Mouse (Mus musculus) heart, postnatal 0 days (tissue): ENCODE measurements around the gene Hoxd4. TPM values are rescaled to one million over a fixed set of nuclear protein-coding genes. Genes with fewer than 3 reads are reported as not detected.

ENCODE experiments used
- ATAC-seq: fragments of 200-750 bp; cut with Nextera tagmentation; 2 replicates; pipeline ENCODE4 v1.8.0; 2017; ENCODE audit warnings: low read depth, moderate number of reproducible peaks, moderate library complexity; ENCODE audit not compliant: insufficient read depth
- DNase-seq: peaks from one replicate; pipeline ENCODE4 v3.0.0-alpha.2; 2016; ENCODE audit warnings: low spot score
- H3K27ac ChIP-seq: fragments of 300-500 bp; sonication (generic); 2 replicates; pipeline ENCODE4 v1.5.1; 2014; ENCODE audit warnings: low read depth, mild to moderate bottlenecking
- H3K27me3 ChIP-seq: fragments of 300-500 bp; sonication (generic); 2 replicates; pipeline ENCODE4 v1.6.1; 2014; ENCODE audit warnings: low read length, mixed read lengths; ENCODE audit not compliant: control insufficient read depth, insufficient read depth
- H3K36me3 ChIP-seq: fragments of 300-500 bp; sonication (generic); replicated peaks from 2 replicates; pipeline ENCODE4 v1.6.1; 2014; ENCODE audit warnings: low read length, mixed read lengths; ENCODE audit not compliant: control insufficient read depth, insufficient read depth
- H3K4me1 ChIP-seq: fragments of 300-500 bp; sonication (generic); 2 replicates; pipeline ENCODE4 v1.6.1; 2014; ENCODE audit warnings: antibody characterized with exemption; ENCODE audit not compliant: control insufficient read depth, insufficient read depth
- H3K4me2 ChIP-seq: fragments of 300-500 bp; sonication (generic); 2 replicates; pipeline ENCODE4 v1.6.1; 2014; ENCODE audit warnings: low read depth, mild to moderate bottlenecking, low read length, moderate library complexity
- H3K4me3 ChIP-seq: fragments of 300-500 bp; sonication (generic); 2 replicates; pipeline ENCODE4 v1.5.1; 2014; ENCODE audit warnings: low read depth, low read length
- H3K9ac ChIP-seq: fragments of 300-500 bp; sonication (generic); replicated peaks from 2 replicates; pipeline ENCODE4 v1.6.1; 2014; ENCODE audit warnings: low read depth, low read length, mixed read lengths
- H3K9me3 ChIP-seq: fragments of 300-500 bp; sonication (generic); replicated peaks from 2 replicates; pipeline ENCODE4 v1.6.1; 2016; ENCODE audit warnings: low read length; ENCODE audit not compliant: control insufficient read depth
- CTCF ChIP-seq: IDR thresholded peaks from 2 replicates; pipeline ENCODE4 v1.5.1; 2016; ENCODE audit warnings: antibody characterized with exemption, control low read depth, low read depth
- EP300 ChIP-seq: IDR thresholded peaks from 2 replicates; pipeline ENCODE4 v1.6.1; 2016; ENCODE audit warnings: antibody characterized with exemption, low read depth
- WGBS: fragments of 180-500 bp; shearing (Covaris S2); extraction: QIAGEN DNeasy Blood & Tissue Kit; methylation state at CpG from one replicate; pipeline ENCODE4 v1.1.7; 2014; 5-methylcytosine and 5-hydroxymethylcytosine counted together
- polyA plus RNA-seq: library from polyadenylated mRNA; unstranded; fragments of >200 nt; fragmentation: Nextera tagmentation; extraction: Ambion mirVana; gene quantifications from 2 replicates; pipeline ENCODE4 v1.2.1, GENCODE M21; 2015
- total RNA-seq: library from RNA; depleted of rRNA; stranded (reverse); fragments of >200 nt; gene quantifications from 2 replicates; pipeline ENCODE4 v1.2.3, GENCODE M21; 2014; ENCODE audit warnings: low replicate concordance

Gene Hoxd4
- total and polyA plus RNA-seq, 2 experiments from 2014 or later, result 0.05 TPM; not detected in 1

DNA sequence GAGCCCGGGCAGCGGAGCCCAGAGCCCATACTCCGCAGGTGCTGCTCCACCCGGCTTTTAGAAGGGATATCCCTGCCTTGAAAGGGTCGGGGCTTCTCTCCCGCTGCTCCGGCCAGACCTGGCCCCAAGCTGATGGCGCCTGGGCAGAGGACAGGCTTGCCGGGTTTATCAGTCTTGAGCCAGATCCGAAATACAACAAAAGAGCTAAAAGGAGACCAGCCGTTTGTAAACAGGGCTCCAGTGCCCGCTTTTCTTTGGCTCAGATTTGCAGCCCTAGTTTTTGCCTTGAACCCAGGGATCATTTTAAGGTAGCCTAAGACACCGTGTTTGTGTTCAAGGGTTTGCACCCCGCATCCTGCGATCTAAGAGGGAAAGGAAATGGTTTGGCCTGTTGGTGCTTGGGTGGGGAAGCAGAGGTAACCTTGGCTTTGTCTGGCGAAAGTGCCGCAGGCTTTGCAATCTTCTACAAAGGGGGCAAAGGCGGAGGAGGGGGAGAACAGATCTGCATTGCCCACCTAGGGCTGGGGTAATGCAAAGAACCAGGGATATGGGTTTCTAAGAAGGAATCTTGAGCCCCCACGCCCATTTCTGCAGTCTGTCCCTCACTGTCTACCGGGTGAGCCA, 18.8 kb upstream of the Hoxd4 start:
- H3K4me1 ChIP-seq, result no peaks in the 10 kb centered on the region
- H3K9ac ChIP-seq, result no peak overlapping the region
- WGBS, result 3% methylated on average over 20 of the region's 20 CpGs
- H3K27me3 ChIP-seq, result peaks cover 99% of the 10 kb centered on the region
- H3K4me2 ChIP-seq, result no peak overlapping the region
- H3K9me3 ChIP-seq, result no peaks in the 10 kb centered on the region
- DNase-seq (no peak), ATAC-seq (no peak)
- no peaks in the 10 kb centered on the region for H3K36me3 ChIP-seq
- H3K4me3 ChIP-seq, result no peak overlapping the region
- TF ChIP-seq CTCF (no peak), EP300 (no peak)
- H3K27ac ChIP-seq, result no peak overlapping the region

DNA sequence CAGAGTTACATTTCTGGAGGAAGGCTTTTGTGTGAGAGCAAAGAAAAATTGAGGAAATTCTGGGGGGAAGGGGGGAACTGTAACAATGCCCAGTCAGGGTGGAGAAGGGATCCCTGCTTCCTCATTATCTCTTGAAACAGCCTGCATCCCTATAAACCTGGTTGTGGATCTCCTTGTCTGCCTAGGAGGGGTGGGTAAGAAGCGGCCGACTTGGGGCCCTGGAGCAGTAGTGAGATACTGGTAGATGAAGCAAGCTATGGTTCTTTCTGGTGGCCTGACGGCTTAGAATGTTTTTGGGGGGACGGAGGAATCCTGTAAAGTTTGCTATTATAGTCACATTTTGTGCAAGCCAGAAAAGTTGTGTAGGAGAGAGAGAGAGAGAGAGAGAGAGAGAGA, 18.3 kb upstream of the Hoxd4 start:
- 19% methylated on average over 4 of the region's 4 CpGs for WGBS
- TF ChIP-seq EP300 (no peak), CTCF (no peak)
- Histone ChIP-seq H3K9ac (no peak overlapping the region), H3K27me3 (peaks cover 99% of the 10 kb centered on the region), H3K4me1 (no peaks in the 10 kb centered on the region), H3K36me3 (no peaks in the 10 kb centered on the region), H3K4me2 (no peak overlapping the region), H3K27ac (no peak overlapping the region), H3K4me3 (no peak overlapping the region), H3K9me3 (no peaks in the 10 kb centered on the region)
- ATAC-seq (no peak), DNase-seq (no peak)

DNA sequence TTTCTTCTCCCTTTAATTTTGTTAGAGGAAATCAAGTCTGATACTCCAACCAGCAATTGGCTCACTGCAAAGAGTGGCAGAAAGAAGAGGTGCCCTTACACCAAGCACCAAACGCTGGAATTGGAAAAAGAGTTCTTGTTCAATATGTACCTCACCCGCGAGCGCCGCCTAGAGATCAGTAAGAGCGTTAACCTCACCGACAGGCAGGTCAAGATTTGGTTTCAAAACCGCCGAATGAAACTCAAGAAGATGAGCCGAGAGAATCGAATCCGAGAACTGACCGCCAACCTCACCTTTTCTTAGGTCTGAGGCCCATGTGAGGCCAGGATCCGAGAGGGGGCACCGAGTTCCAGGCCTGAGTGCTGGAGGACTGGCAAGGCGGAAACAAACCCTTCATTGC, 17.7 kb upstream of the Hoxd4 start:
- H3K27ac ChIP-seq, result no peak overlapping the region
- no peaks in the 10 kb centered on the region for H3K9me3 ChIP-seq
- no peak for DNase-seq
- no peak overlapping the region for H3K4me3 ChIP-seq
- TF ChIP-seq CTCF, result no peak
- TF ChIP-seq EP300, result no peak
- WGBS, result 3% methylated on average over 16 of the region's 16 CpGs
- no peaks in the 10 kb centered on the region for H3K4me1 ChIP-seq
- H3K9ac ChIP-seq, result no peak overlapping the region
- H3K27me3 ChIP-seq, result peaks cover 99% of the 10 kb centered on the region
- no peak for ATAC-seq
- no peak overlapping the region for H3K4me2 ChIP-seq
- H3K36me3 ChIP-seq, result no peaks in the 10 kb centered on the region

DNA sequence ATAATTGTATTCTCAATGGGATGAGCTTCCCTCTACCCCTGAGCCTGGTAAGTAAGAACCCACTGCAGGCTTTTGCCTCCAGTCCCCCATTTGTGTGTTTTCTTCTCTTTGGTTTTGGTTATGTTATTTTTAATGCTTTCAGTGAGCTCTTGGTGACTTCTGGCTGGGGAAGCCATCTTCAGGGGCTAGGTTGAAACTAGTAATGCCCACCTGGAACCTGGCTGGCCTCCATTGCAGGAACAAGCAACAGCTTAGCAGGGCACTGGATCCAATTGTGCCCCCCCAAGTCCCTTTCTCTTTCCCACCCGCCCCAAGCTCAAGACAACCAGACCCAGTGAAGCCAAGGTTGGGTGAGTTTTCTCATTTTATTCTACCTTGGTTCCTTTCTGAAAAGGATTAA, 16.3 kb upstream of the Hoxd4 start:
- no peak overlapping the region for H3K27ac ChIP-seq
- 0% methylated on average over 1 of the region's 1 CpGs for WGBS
- no peak overlapping the region for H3K4me3 ChIP-seq
- ATAC-seq (no peak), DNase-seq (no peak)
- no peaks in the 10 kb centered on the region for H3K9me3 ChIP-seq
- H3K27me3 ChIP-seq, result peaks cover 100% of the 10 kb centered on the region
- H3K4me2 ChIP-seq, result no peak overlapping the region
- no peaks in the 10 kb centered on the region for H3K4me1 ChIP-seq
- H3K36me3 ChIP-seq, result no peaks in the 10 kb centered on the region
- no peak for TF ChIP-seq EP300
- TF ChIP-seq CTCF, result no peak
- no peak overlapping the region for H3K9ac ChIP-seq

DNA sequence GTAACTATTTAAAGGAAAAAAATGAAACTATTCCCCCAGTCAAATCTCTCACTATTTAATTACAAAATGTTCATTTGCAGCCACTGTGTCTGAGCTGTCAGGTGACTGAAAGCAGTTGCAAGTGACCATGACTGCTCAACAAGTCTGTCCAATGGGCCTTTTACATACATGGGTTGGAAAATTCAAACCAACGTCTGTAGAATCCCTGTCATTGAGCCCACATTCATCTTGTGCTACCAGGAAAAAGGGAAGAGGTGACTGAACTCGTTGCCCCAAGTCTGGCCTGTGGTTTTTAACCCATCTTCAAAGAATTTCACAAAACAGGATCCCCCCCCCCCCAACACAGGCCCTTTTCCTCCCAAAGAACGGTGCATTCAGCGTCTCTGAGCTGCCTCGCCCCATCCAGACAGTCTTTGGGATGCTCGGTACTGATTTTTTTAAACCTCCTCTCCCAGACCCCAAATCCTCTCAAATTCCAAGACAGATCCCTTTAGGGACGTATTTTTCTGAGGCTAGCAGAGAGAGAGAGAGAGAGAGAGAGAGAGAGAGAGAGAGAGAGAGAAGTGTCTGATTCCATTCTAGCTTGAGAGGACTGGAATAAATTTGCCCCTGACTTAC, 15.8 kb upstream of the Hoxd4 start:
- no peaks in the 10 kb centered on the region for H3K9me3 ChIP-seq
- H3K27ac ChIP-seq, result no peak overlapping the region
- H3K4me3 ChIP-seq, result no peak overlapping the region
- H3K36me3 ChIP-seq, result no peaks in the 10 kb centered on the region
- ATAC-seq (no peak), DNase-seq (no peak)
- 4% methylated on average over 7 of the region's 7 CpGs for WGBS
- H3K27me3 ChIP-seq, result peaks cover 100% of the 10 kb centered on the region
- no peak overlapping the region for H3K9ac ChIP-seq
- TF ChIP-seq CTCF (no peak), EP300 (no peak)
- H3K4me2 ChIP-seq, result no peak overlapping the region
- no peaks in the 10 kb centered on the region for H3K4me1 ChIP-seq
